Mouse (Mus musculus) induced T-regulatory cell, adult 2 months (primary cell): Measurements from ENCODE around the gene Limk2.

ENCODE experiments used
- DNase-seq: peaks from one replicate; pipeline ENCODE4 v3.0.0-alpha.2; 2012; ENCODE audit warnings: low read depth

The Limk2 gene

GRCm38 (mm10) chr11:3297871-3298812, 110.8 kb downstream of the Limk2 start:
- no peak for DNase-seq

- DNase-seq, result no peak
Observed at GRCm38 (mm10) chr11:3296056-3296455, 112.9 kb downstream of the Limk2 start.

GRCm38 (mm10) chr11:3294641-3295040, 114.3 kb downstream of the Limk2 start:
- DNase-seq, result no peak
